Mouse (Mus musculus) adrenal gland, adult (tissue): Measurements from ENCODE around the gene Vmn1r93.
"Not testable (repeated sequence)": the region's sequence is repeated elsewhere in the genome, so short reads cannot be mapped to it uniquely, and the experiment has no call there.

ENCODE experiments used
- DNase-seq, 2 experiments: peaks; one replicate each; pipeline ENCODE4 v3.0.0; 2022 to 2023; ENCODE audit warnings: low spot score in 1 of 2; ENCODE audit not compliant: inconsistent age in 2 of 2

Vmn1r93 gene

DNA sequence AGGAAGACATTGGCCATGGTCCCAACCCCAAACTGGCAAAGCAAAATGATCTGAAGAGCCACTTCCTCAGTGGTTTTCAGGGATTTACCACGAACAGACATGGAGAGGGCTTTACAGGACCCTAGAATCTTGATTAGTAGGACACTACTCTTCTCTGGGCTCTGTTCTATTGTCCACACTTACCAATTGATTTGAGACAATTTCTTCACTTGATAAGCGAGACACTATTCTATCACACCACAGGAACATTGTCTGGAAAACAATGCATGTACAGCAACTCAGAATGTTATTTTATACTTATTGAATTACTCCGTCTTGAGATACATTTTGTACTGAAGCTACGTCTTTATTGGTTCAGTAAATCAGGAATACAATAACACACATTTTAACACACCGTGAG lies at the start of gene Vmn1r93:
Gene Vmn1r93, minus strand, starts transcription at position 101 of the 400 bp plus-strand sequence.
- not testable (repeated sequence) for DNase-seq

DNA sequence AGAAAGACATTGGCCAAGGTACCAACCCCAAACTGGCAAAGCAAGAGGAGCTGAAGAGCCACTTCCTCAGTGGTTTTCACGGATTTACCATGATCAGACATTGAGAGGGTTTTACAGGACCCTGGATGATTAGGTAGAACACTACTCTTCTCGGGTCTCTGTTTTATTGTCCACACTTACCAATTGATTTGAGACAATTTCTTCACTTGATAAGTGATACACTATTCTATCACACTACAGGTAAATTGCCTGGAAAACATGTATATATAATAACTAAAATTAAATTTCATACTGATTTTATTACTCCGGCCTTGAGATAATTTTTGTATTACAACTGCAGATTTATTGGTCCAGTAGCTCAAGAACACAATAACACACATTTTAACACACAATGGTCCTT lies 29.4 kb upstream of the Vmn1r93 start, which contains the start of gene Vmn1r94:
Gene Vmn1r94, minus strand, starts transcription at position 101 of the 400 bp plus-strand sequence.
- DNase-seq: not testable (repeated sequence)

- not testable (repeated sequence) for DNase-seq
Observed at GRCm38 (mm10) chr7:20122479-20122878, 16.4 kb downstream of the Vmn1r93 start, which contains the start of gene Gm16442. Gene Gm16442, minus strand, starts transcription at chr7:20122579.

DNA sequence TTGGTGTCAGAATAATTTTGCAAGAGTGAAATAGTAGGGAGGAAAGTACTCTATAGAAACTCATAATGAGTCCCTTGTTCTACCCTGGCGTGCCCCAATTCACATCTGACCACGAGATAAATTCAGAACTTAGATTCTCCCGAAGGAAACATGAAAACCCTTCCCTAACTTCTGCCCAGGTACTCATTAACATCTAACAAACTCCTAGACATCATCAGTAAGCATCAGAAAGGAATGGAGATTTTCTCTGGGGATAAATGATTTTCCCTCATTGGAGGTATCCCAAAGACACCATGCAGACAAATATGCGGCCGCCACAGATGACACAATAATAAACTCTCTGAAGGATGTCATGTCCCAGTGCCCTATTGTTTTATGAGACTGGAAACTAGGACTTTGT lies 39.5 kb downstream of the Vmn1r93 start, which contains the start of gene Vmn1r91:
Gene Vmn1r91, plus strand, starts transcription at position 301 of the 400 bp plus-strand sequence.
- not testable (repeated sequence) for DNase-seq
